Mouse (Mus musculus): ENCODE measurements around the gene Cryzl1.

DNA sequence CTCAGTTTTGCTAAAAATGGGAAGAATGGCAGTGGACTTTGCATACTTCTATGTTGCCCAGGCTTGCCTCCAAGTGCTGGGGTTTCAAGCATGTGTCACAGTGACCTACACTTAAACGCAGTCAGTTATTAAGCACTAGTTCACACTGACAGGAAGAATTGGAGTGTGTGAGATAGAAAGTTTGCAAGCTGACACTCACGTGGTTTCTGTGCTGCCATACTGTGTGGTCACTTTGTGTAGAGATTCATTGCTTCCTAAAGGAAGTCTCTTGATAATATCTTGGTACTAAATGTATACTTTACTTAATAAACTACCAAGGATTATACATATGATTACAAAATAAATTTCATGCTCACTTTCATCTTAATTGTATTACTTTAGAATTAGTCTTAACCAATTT is 4.0 kb upstream of the Cryzl1 start:
- TF ChIP-seq POLR2AphosphoS2 (IDR thresholded peaks at IDR 0.05; ENCODE audit: low read length) (no peak), MXI1 (IDR thresholded peaks at IDR 0.05; ENCODE audit: low read depth, low read length) (no peak), GATA1 (IDR thresholded peaks at IDR 0.05; ENCODE audit: low read depth, low read length) (no peak), CTCF (IDR thresholded peaks at IDR 0.05 in 2 of 3, conservative IDR thresholded peaks at IDR 0.05 in 1 of 3; ENCODE audit: control insufficient read depth in 1 of 3, insufficient read depth in 1 of 3, low read depth in 2 of 3, low read length in 3 of 3, poor library complexity in 1 of 3, severe bottlenecking in 1 of 3) (no peak), POLR2A (IDR thresholded peaks at IDR 0.05; ENCODE audit: control insufficient read depth in 1 of 2, insufficient read depth in 1 of 2, low read depth in 1 of 2, low read length in 2 of 2, poor library complexity in 1 of 2) (no peak), JUND (IDR thresholded peaks at IDR 0.05; ENCODE audit: low read depth, low read length) (no peak), POLR2AphosphoS5 (IDR thresholded peaks at IDR 0.05; ENCODE audit: borderline replicate concordance, low read depth, low read length) (no peak), EP300 (IDR thresholded peaks at IDR 0.05; ENCODE audit: low read depth in 1 of 2, low read length in 2 of 2) (no peak)

All from MEL (cell line).